Mouse (Mus musculus) left cerebral cortex, postnatal 25 days (tissue): Measurements from ENCODE around the gene Dpy19l1. TPM values are rescaled to one million over a fixed set of nuclear protein-coding genes. Genes with fewer than 3 reads are reported as not detected.

Experiments used
- DNase-seq, 2 experiments: peaks; one replicate each; pipeline ENCODE4 v3.0.0; 2022; ENCODE audit warnings: low spot score in 2 of 2, mixed read lengths in 1 of 2
- intact Hi-C: fragments of 180-260 bp; cut with DNase I; formaldehyde crosslinking; loops from one replicate; pipeline ENCODE4 v1.15.1; 2025
- total RNA-seq, 2 experiments: library from RNA; stranded (reverse); gene quantifications; 2 replicates each; pipeline ENCODE4 v1.2.3; 2021

The Dpy19l1 gene
- total RNA-seq, 2 experiments from 2014 or later: 73.9 to 75.0 TPM

DNA sequence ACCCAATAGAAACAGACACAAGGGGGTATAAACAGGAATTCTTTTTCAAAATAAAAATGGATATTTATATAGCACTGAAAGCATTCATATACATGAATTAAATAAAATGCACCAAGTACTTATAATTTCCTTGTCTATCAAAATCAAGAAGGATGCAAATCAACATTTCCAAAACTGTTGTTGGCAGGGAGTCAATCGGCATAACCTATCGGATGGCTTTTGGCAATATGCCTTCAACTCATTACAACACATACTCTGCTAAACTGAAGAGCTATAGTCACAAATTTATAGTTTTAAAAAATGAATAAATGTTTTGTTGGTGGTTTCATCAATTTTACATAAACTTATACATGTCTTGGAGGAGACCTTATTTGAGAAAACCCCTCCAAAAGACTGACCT lies 25.7 kb downstream of the Dpy19l1 start:
- DNase-seq: no peak
- intact Hi-C loops: no loop called here

DNA sequence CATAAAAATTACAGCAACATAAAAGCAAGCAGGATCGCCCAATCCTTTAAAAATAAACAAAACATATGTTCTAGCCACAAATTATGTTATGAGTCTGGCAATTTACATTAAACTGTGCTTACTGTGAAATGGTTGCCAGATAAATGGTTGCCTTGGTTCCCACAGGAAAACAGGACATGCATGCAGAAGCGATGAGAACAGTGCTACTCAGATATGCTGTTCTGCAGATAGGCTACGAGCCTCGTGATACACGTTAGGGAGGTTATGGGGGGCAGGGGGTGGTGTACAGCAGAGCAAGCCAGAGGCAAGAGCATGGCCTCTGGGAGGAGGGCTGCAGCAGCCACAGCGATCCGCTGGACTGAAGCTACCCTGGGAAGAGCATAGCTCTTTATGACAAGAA lies 29.1 kb downstream of the Dpy19l1 start:
- DNase-seq: no peak

DNA sequence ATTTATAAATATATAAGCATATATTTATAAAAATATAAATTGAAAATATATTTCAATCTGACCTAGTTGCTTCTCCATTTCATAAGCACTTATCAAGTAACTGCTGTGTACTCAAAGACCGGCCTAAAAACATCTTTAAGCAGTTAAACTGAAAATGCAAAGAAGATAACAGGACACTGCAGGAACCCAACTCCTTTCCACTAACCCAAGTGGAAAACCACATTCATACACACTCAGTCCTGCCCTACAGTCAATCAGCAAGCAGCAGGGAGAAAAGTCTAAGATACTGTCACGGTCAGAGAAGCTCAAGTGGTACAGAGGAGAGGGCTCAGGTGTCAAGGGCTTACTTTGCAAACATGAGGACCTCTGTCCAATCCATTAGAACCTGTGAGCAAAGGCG lies 30.4 kb downstream of the Dpy19l1 start:
- no peak for DNase-seq
- intact Hi-C loops: no loop called here

More for the DNA sequence above, 29.1 kb downstream of the Dpy19l1 start:
- intact Hi-C loops: no loop called here

DNA sequence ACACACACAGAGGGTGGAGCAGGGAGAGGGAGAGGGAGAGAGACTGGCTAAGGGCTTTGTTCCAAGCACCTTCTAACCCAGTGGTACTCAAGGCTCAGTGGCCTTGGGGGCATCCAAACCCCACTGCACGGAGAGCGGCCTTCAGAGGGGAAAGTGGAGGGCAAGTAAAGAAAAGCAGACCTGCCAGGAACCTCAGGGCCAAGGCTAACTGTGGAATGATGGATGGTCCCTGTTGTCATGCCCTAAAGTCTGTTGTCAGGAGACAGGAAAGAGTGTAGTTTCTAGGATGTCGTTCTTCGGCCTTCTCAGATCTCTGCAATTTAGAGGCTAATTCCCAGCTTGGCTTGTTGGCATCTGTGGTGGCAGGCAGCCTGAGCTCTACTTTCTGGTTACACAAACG lies 32.8 kb downstream of the Dpy19l1 start:
- intact Hi-C loops: no loop called here
- no peak for DNase-seq

DNA sequence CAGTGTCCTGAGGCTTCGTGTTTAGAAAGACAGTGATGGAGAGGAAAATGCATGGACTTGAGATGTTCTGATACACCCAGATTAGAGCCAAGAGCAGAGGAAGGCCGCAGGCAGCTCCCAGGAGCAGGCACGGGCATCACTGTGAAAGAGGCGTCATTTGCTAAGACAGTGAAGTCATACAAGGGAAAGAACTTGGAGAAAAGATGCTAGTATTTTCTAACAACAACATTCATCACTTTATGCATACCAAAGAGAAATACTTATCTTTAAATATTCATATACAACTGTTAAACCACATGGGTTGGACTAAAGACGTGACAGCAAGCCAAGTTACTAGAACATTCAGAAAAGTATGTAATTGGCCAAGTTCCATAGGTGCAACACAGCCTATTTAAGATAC lies 35.8 kb downstream of the Dpy19l1 start:
- intact Hi-C loops: no loop called here
- DNase-seq: peak in 1 of 2 experiments; percentile 11

DNA sequence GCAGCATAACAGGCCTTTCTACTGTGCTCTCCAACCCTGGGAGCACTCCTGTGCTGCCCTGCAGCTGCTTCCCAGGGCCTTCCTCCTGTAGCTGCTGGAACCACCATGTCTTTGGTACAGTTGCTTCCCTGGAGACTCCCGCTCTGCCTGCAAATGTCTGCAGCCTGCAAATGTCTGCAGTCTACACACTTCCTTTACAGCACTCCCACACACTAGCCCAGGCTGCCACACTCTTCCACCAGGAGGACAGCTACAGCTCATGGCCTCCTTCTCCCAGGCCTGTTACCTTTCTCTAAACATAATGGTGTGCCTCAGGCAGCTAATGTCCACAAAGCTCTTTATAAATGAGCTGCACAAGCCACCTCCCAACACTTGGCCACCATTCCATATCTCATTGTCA lies 36.3 kb downstream of the Dpy19l1 start:
- DNase-seq: peak in 1 of 2 experiments; percentile 50
- intact Hi-C loops: no loop called here

DNA sequence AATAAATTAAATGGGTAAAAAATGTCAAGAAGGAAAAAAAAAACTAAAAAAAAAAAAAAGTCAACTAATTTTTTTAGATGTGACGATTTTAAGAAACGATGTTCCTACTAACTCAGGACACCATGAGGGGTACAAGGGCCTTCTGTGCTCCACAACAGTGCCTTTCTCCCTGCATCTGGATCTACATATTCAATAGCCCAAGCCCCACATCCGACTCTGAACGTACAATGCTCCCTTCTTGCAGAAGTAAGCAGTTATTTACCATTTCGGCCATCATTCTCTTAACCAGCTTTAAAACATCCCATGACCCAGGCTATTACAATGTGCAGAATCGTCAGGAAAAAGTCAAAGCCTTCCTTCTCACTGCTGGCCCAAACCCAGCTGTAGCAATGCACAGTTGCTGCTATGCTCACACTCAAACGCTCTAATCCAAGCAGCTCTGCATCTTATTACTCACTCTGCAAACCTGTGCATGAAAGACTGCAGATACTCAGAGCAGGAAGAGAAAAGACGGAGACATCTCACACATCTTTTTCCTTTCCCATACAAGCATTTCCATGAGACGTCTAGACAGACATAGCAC lies 41.5 kb downstream of the Dpy19l1 start:
- DNase-seq: peak in 1 of 2 experiments; percentile 12
- intact Hi-C loops: no loop called here

DNA sequence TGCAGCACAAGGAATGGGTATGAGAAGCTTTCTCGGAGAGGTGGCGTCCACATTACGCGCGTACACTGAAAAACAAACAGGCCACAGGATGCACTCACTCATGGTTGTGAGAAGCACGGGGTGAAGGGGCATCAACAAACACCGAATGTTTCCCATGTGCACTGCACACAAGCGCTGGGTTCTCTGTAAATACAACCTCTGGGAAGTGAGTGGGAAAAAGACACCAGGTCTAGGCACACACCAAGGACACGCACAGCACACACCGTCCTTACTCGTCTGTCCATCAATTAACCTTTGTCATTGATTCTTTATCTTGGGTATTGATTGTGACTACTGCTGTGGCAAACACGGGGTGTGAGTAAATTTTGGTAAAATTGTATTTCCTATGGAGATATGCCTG lies 49.1 kb downstream of the Dpy19l1 start:
- intact Hi-C loops: no loop called here

DNA sequence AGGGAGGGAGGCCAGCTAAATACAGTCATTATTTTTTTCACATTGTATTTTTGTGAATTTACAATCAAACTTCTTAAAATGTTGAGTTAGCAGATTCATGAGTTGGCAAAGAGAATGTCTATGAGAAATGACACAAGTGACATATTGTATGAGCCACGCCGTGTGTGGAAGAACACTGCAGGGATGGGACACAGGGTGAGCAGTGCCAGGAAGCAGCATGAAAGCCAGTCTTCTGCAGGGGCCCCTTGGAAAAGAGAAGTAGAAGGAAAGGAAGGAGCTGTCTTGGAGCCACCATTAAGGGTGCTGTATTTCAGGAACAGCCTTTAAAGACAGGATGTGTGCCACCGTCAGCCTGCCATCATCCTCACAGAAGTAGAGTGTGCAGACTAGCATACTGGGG lies 52.0 kb downstream of the Dpy19l1 start:
- DNase-seq: no peak
- intact Hi-C loops: no loop called here

More for the DNA sequence above, 49.1 kb downstream of the Dpy19l1 start:
- DNase-seq: no peak

DNA sequence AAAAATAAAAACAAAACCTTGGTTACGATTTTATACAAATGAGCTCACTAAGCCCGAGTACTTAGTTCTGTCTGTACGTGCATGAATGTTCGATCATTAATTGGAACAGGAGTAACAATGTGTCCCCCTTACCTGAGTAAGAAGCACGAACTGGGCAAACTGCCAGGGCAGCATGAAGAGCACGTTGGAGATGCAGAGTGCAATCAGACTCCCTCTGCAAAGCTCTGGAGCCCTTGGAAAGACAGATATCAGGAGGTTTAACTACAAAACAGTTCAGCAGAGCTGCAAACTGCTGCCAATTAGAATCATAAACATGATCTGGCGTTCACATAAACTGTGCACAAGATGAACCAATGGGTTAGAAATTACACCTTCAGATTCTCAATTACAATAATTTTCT lies 52.4 kb downstream of the Dpy19l1 start:
- intact Hi-C loops: no loop called here
- no peak for DNase-seq

DNA sequence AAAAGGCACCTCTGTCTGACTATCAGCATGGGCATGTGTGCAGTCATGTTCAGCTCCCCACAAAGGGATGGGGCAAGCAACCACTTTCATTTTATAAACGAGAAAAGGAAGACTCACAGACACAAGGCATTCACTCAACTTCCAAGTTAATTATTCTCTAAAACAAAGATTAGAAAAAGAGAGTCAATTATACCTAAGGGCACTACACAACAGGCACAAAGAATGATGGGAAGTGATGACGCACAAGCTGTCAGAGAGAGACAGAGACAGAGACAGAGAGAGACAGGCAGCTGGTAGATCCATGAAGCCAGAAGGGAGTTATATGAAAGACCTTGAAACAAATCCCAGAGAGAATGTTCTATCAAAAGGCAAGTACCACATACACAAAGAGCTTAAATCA lies 68.0 kb downstream of the Dpy19l1 start:
- intact Hi-C loops: no loop called here

DNA sequence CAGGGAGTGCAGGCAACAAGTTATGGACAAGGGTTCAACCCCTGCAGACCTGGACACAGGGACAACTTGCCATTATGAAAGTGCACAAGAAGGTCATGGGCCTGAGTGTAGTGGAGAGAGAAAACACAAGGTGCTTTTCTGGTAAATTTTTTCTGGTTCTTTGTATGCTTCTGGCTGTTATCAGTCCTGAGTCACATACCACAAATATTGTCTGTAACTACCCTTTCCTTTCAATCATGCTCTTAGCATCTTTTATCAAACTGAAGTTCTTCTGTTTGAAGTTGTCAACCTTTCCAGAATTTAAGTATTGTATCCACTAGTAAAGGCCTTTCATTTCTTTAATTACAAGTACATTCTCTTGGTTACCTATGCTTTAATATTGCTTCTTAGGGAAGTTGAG lies 73.2 kb downstream of the Dpy19l1 start:
- intact Hi-C loops: no loop called here
- DNase-seq: no peak

More for the DNA sequence above, 68.0 kb downstream of the Dpy19l1 start:
- DNase-seq: no peak

DNA sequence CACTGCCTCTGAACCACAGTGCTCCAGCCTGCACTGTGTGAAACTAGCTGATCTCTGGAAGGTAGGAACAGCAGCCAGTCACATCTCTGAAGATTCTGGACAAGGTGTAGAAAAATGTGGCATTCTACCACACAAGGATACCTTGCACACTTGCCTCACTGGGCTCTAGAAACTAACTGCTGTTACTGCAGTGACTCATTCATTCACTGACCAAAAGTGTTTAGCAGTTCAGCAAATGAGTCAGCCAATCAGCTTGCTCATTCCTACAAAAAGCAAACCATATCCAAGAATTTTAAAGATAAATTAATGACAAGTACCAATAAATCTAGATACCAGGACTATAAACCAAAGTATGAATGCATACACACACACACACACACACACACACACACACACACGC lies 77.3 kb downstream of the Dpy19l1 start:
- no peak for DNase-seq
- intact Hi-C loops: no loop called here

DNA sequence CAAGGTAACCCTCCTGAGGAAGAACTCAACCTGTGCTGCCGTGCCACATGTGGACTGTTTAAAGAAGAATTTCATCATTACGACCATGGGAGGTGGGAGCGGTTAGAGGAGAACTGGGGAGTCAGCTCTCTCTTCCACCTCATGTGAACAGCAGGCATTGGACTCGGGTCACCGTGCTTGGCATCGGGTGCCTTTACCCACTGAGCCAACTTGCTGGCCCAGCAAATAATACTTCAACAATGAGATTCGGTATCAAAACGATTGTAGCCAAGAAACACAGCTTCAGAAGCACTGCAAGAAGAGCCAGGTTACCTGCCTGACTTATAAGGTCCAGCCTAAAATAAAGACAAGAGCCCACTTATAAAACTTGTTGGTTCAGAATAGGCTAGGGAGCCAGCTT lies 79.7 kb downstream of the Dpy19l1 start:
- no peak for DNase-seq
- intact Hi-C loops: no loop called here

DNA sequence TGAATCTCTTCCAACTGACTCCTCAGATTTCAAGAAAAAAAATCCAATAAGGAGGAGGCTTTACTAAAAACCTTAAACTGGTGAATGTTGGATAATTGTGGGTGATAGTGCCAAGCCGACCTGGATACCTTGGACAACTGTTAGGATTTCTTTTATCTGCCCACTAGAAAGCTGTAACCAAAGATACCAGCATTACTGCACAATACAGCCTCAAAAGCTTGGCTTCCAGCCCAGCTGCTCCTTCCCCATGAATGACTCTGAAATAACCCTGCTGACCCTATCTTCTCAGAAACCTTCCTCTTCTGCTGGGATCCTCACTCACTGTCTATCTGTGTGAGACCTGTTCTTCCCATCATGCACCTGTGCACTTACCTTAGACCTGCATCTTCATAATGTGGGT lies 81.1 kb downstream of the Dpy19l1 start:
- no peak for DNase-seq
- intact Hi-C loops: no loop called here

DNA sequence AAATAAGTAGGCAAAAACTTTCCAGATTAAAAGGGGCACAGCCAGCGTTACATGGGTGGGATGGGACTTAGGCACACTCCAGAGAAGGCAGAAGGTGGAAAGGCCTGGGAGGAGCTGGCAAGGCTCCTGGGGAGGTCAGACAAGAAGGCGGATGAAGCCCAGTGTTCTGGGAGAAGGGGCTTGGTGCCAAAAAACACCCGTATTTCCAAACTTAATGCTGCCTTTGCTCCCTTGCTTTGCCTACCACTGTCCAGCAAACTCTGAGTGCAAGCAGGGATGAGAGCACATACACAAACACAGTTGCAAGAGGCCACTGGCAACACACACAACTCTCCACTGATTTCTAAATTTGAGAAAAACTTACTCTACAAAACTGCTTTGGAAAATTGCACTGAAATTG lies 81.7 kb downstream of the Dpy19l1 start:
- no peak for DNase-seq
- intact Hi-C loops: no loop called here

DNA sequence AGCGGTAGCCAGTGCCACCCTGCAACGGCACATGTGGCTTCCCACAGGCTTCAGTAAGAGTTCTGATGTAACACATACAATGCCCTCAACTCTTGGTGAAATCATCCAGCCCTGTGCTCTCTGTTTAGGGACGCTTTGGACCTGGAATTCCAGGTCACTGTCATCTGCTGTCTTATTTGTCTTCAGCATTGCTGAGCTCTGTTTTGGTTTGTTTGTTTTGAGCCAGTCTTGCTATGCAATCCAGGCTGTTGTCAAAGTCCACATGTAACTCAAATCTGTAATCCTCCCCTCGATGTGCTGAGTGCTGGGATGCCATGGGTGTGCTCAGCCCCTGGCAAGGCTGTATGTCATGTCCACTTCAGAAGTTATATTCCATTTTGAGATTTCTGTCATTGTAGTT lies 82.8 kb downstream of the Dpy19l1 start:
- intact Hi-C loops: no loop called here
- no peak for DNase-seq

DNA sequence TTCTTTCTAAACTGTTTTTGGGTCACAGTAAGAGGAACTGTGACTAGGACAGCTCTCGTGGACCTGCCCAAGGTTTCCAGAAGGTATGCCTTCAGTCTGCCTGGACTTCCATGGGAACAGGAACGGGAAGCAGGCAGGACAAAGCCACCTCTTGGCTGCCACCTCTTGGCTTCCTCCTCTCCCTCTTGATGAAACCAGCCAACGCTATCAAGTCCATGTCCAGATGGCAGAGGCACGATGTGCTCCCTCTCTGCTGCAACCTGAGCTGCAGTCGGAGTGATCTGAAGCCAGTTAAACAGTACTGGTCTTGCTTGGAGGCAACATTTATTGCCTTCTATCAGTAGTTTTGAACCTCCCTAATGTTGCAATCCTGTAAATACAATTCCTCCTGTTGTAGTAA lies 84.7 kb downstream of the Dpy19l1 start:
- intact Hi-C loops: no loop called here
- no peak for DNase-seq

DNA sequence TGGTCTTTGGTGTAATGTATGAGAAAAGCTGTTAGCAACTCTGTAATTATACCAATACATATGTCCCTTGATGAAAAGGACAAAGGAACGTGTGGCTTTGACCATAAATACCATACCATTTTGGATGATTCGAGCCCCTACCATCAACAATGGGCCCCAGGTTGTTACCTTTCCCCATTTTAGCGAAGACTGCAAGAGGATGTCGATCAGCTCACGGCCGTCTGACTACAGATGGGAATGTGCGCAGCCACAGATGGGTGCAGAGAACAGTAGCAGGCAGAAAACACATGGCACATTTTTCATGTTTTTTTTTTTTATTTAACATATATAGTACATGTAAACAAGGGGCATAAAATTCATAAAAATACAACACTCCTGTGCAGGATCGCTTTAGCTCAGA lies 91.5 kb downstream of the Dpy19l1 start:
- no peak for DNase-seq
- intact Hi-C loops: no loop called here

DNA sequence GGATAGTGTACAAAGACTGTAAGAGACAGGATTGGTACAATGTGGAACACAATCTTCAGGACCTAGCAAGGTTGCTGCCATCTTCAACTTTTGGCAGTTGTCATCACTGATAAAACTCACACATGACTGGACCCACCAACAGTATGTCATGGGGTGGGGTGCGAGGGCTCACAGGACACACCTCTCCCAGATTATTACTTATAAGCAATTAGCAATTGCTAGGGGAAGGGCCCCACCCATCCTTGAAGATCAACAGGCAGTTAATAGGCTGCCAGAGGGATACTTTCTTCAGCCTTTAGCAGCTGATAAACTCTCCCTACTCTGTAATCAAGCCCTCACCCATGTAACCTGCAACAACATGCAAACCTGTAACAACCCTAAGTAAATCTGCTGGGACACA lies 92.5 kb downstream of the Dpy19l1 start:
- intact Hi-C loops: no loop called here
- no peak for DNase-seq

DNA sequence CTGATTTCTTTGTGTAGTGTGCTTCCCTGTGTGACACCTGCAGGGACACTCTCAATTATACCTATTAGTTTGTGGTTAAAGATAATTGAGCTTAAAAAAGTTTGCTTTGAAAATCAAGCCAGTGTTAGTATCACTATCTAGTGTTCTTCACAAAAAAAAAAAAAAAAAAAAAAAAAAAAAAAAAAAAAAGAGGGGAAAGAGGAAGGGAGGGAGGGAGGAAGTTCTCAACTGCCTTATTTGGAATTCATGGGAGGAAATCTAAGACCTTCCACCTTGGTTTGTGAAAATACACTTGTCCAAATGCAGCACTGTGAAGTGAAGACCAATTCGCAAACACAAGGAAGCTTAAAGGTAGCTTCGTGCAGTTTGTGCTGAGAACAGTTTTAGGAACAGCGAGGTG lies 94.9 kb downstream of the Dpy19l1 start:
- DNase-seq: peak in 1 of 2 experiments; percentile 23
- intact Hi-C loops: loop anchor here (5.0 to 10.0 kb wide), 2 partner anchors 283 to 826 kb away; no protein-coding TSS in a partner anchor

DNA sequence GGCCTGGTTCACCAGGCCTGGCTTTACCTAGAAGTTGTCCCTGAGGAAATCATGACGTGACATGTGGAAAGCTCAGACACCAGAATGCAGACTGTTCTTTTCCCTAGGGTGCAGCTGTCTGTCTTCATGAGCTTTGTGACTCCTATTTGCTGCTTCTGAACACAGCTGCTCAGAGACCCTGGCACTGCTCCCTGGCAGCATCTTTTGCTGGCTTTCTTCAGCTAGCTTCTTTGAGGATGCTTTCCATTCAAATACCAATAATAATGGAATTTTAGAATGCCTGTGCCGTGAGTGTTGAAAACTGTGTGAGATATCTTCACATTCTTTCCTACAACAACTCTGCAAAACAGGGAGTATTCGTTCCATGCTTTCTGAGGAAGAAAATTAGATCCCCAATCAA lies 108.8 kb downstream of the Dpy19l1 start:
- intact Hi-C loops: no loop called here
- DNase-seq: no peak
